Mouse (Mus musculus): Measurements from ENCODE around the gene Dennd2c. TPM values are rescaled to one million over a fixed set of nuclear protein-coding genes. Genes with fewer than 3 reads are reported as not detected.

Gene Dennd2c
- polyA plus RNA-seq, 1 experiment from 2014 or later = 7.8 TPM

DNA sequence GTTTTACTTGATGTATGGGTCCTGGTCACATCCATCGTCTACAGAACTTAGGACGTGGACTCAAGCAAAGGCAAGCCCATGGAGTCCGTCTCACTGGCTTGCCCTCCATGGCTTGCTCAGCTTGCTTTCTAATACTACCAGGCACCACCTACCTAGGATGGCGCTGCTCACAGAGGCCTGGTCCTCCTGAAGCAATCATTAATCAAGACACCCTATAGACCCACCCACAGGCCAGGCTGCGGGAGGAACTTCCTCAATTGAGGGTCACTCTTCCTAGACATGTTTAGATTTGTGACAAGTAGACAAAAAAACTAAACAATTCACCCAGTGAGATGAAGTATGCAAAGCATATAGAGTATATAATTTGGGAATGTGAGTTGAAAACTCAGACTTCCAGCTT, 9.8 kb downstream of the Dennd2c start:
- peaks cover 2% of the 10 kb centered on the region; the same call in 1 of the 2 replicates for H3K27me3 ChIP-seq
- H3K4me1 ChIP-seq (replicated peaks) = peaks cover 41% of the 10 kb centered on the region
- WGBS (ENCODE audit: insufficient replicate concordance) = 52% methylated on average over 5 of the region's 5 CpGs

DNA sequence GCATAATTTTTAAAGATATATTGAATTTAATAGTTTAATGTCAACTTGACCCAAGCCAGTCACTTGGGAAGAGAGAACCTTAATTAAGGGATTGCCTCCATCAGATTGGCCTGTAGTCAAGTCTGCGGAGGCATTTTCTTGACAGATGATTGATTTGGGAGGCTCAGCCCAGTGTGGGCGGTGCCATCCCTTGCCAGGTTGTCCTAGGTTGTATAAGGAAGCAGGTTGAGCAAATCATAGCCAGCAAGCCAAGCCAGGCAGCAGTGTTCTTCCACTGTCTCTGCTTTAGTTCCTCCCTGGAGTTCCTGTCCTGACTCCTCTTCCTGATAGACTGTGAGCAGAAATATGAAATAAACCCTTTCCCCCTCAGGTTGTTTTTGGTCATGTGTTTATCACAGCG, 21.2 kb downstream of the Dennd2c start:
- WGBS (ENCODE audit: insufficient replicate concordance) = 69% methylated on average over 3 of the region's 3 CpGs
- Histone ChIP-seq H3K36me3 (replicated peaks) (no peaks in the 10 kb centered on the region), H3K27ac (replicated peaks) (no peak overlapping the region), H3K9me3 (replicated peaks) (0 out of 2 replicates have a peak, but pooled peaks cover 2% of the 10 kb centered on the region), H3K4me1 (replicated peaks) (peaks cover 50% of the 10 kb centered on the region), H3K4me2 (no peak overlapping the region), H3K9ac (no peak overlapping the region), H3K27me3 (no peaks in the 10 kb centered on the region), H3K4me3 (replicated peaks) (no peak overlapping the region)
- no peak for ATAC-seq (ENCODE audit: insufficient read depth)

More for the DNA sequence above, 9.8 kb downstream of the Dennd2c start:
- no peak for ATAC-seq (ENCODE audit: insufficient read depth)
- H3K4me3 ChIP-seq (replicated peaks) = no peak overlapping the region
- no peaks in the 10 kb centered on the region; the same call in 1 of the 2 replicates for H3K36me3 ChIP-seq (replicated peaks)
- H3K9me3 ChIP-seq (replicated peaks) = no peaks in the 10 kb centered on the region
- H3K4me2 ChIP-seq = no peak overlapping the region
- no peak overlapping the region for H3K27ac ChIP-seq (replicated peaks)
- H3K9ac ChIP-seq = no peak overlapping the region

DNA sequence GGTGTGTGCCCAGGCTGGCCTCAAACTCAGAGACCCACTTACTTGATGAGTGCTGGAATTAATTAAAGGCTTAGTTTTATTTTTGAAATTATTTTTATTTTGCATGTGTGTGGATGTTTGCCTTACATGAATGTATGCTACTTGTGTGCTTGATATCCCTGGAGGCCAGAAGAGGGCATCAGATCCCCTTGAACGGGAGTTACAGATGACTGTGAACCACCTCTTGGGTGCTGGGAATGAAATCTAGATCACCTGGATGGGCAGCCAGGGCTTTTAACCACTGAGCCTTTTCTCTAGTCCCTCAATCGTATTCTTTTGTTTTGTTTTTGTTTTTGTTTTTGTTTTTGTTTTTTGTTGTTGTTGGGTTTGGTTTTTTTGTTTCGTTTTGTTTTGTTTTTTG, 23.7 kb downstream of the Dennd2c start:
- no peak overlapping the region for H3K9ac ChIP-seq
- no peak overlapping the region for H3K4me3 ChIP-seq (replicated peaks)
- no peak overlapping the region for H3K27ac ChIP-seq (replicated peaks)
- ATAC-seq (ENCODE audit: insufficient read depth) = no peak
- 0 out of 2 replicates have a peak, but pooled peaks cover 2% of the 10 kb centered on the region for H3K9me3 ChIP-seq (replicated peaks)
- H3K4me2 ChIP-seq = no peak overlapping the region
- peaks cover 62% of the 10 kb centered on the region for H3K4me1 ChIP-seq (replicated peaks)
- no peaks in the 10 kb centered on the region for H3K36me3 ChIP-seq (replicated peaks)
- 81% methylated on average over 3 of the region's 3 CpGs for WGBS (ENCODE audit: insufficient replicate concordance)
- H3K27me3 ChIP-seq = no peaks in the 10 kb centered on the region

DNA sequence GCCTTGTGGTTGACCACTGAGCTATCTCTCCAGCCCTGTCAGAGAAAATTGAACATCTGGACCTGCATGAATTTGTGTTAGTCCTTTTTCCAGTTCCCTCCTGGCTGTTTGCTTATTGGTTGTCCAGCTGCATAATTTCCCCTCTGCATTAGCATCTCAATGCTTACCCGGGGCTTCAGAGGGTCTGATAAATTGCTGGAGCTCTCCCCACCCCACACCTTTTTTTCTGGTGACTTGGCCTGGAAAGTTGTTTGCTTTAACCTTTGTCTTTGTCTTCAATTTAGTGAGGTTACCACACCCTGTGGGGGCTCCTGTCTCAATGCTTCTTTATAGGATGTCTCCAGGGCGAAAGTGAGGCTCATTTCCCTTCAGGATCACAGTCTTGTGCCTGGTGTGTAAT, 24.8 kb downstream of the Dennd2c start:
- Histone ChIP-seq H3K36me3 (replicated peaks) (peaks cover 9% of the 10 kb centered on the region), H3K27me3 (no peaks in the 10 kb centered on the region), H3K4me2 (no peak overlapping the region), H3K9me3 (replicated peaks) (0 out of 2 replicates have a peak, but pooled peaks cover 2% of the 10 kb centered on the region), H3K9ac (no peak overlapping the region), H3K4me3 (replicated peaks) (no peak overlapping the region), H3K4me1 (replicated peaks) (peaks cover 66% of the 10 kb centered on the region), H3K27ac (replicated peaks) (peak overlapping the region; percentile 99)
- WGBS (ENCODE audit: insufficient replicate concordance) = 65% methylated on average over 2 of the region's 2 CpGs
- ATAC-seq (ENCODE audit: insufficient read depth) = no peak

DNA sequence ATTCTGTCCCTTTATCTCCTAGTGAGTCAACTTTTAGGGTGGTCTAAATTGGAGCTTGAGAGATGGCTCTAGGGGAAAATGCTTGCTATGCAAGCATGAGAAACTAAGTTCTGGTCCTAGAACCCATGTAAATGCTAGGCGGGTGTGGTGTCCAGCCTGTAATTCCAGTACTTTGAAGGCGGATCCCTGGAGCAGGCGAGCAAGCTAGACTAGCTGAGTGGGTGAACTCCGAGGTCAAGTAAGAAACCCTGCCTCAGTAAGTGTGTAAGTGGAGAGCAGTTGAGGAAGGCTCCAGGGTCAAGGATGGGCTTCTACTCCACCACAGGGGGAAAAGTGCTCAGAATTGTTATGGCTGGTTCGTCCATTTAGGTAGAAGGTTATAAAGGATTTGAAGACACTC, 25.3 kb downstream of the Dennd2c start:
- 79% methylated on average over 5 of the region's 5 CpGs for WGBS (ENCODE audit: insufficient replicate concordance)

DNA sequence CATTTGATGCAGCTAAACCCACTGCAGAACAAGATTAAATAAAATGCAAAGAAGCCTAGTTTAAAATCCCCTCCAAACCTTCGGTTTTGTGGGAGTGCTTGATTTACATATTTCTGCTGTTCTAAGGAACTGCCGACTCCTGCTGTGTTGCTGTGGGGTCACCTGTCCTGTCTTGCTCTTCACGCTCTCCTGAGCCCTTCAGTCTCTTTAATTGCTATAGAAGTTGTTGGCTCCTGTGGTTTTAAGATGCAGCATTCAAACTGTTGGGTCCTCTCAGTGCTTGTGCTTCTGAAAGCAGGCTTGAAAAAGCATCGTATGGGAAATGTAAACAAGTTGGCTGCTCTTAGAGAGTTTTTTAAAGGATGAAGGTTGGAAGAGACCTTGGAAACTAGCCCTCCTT, 25.8 kb downstream of the Dennd2c start:
- ATAC-seq (ENCODE audit: insufficient read depth) = no peak
- WGBS (ENCODE audit: insufficient replicate concordance) = 60% methylated on average over 4 of the region's 4 CpGs
- Histone ChIP-seq H3K4me3 (replicated peaks) (no peak overlapping the region), H3K4me1 (replicated peaks) (peaks cover 69% of the 10 kb centered on the region), H3K4me2 (peak overlapping the region; percentile 73; the same call in 1 of the 2 replicates), H3K36me3 (replicated peaks) (peaks cover 20% of the 10 kb centered on the region), H3K27ac (replicated peaks) (peak overlapping the region; percentile 99), H3K9ac (peak overlapping the region; percentile 10; the same call in 1 of the 2 replicates), H3K9me3 (replicated peaks) (0 out of 2 replicates have a peak, but pooled peaks cover 2% of the 10 kb centered on the region), H3K27me3 (no peaks in the 10 kb centered on the region)

More for the DNA sequence above, 25.3 kb downstream of the Dennd2c start:
- peaks cover 15% of the 10 kb centered on the region for H3K36me3 ChIP-seq (replicated peaks)
- peaks cover 72% of the 10 kb centered on the region for H3K4me1 ChIP-seq (replicated peaks)
- ATAC-seq (ENCODE audit: insufficient read depth) = no peak
- 0 out of 2 replicates have a peak, but pooled peaks cover 2% of the 10 kb centered on the region for H3K9me3 ChIP-seq (replicated peaks)
- no peak overlapping the region for H3K9ac ChIP-seq
- H3K27me3 ChIP-seq = no peaks in the 10 kb centered on the region
- peak overlapping the region; percentile 99 for H3K27ac ChIP-seq (replicated peaks)
- no peak overlapping the region for H3K4me2 ChIP-seq
- no peak overlapping the region for H3K4me3 ChIP-seq (replicated peaks)

DNA sequence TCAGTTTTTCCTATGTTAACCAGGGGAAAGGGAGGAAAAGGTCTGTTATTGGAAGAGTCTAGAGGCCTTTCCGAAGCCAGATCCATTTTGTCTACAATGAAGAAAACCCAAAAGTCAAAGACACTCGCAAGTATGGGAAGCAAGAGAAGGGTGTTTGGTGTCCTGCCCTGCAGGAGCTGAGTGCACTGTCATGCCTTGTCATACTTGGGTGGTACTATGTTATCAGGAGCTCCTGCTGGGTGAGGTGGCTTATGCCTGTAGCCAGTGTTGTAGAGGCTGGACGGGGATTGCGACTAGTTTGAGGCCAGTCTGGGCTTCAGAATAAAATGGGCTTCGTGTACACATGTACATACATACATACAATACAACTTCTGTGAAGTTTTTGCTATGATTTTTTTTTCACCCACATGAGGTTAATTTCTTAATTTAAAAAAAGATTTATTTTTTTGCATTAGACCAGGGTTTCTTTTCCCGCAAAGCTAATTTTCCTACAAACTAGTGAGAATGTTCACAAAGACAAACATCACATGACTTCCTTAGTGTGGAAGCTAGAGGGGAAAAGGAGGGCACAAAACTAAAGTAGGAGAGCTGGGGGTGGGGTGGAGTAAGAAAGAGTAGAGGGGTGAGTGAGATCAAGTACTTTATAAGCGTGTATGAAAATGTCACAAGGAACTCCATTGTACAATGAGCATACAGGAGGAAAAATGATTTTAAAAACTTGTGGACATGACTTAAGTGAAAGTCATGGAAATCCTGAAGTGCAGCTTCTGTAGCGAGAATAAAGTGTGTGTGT, 27.2 kb downstream of the Dennd2c start:
- peak overlapping the region; percentile 99 for H3K27ac ChIP-seq (replicated peaks)
- H3K9me3 ChIP-seq (replicated peaks) = 0 out of 2 replicates have a peak, but pooled peaks cover 2% of the 10 kb centered on the region
- peak overlapping the region; percentile 47 for H3K9ac ChIP-seq
- ATAC-seq (ENCODE audit: insufficient read depth) = peak; percentile 93
- peaks cover 29% of the 10 kb centered on the region for H3K36me3 ChIP-seq (replicated peaks)
- H3K27me3 ChIP-seq = no peaks in the 10 kb centered on the region
- H3K4me2 ChIP-seq = peak overlapping the region; percentile 73
- H3K4me3 ChIP-seq (replicated peaks) = peak overlapping the region; percentile 60
- WGBS (ENCODE audit: insufficient replicate concordance) = 12% methylated on average over 8 of the region's 8 CpGs
- H3K4me1 ChIP-seq (replicated peaks) = peaks cover 59% of the 10 kb centered on the region

DNA sequence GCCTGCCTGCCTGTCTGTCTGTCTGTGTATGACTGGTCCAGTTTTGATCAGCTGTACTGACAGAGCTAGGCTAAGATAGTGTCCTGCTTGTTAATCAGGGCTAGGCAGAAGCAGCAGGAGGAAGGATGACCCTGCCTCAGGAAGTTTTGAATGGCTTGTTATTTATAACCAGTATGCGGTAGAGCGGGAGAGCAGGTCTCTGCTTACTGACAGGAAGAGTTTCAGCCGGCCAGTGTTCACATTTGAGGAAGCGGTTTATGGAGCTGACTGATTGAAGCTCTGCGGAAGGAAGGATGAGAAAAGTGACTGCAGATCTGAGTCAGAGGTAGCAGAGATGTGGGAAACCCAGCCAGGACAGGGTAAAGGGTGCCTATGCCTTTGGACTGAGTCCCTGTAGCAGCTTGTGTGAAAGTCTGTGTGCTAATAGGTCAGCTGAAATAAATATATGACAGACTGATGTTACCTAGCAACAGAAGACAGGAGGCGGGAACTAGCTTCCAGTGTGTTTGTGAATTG, 27.9 kb downstream of the Dennd2c start:
- peak overlapping the region; percentile 60 for H3K4me3 ChIP-seq (replicated peaks)
- H3K4me1 ChIP-seq (replicated peaks) = peaks cover 56% of the 10 kb centered on the region
- peak overlapping the region; percentile 73 for H3K4me2 ChIP-seq
- H3K27ac ChIP-seq (replicated peaks) = peak overlapping the region; percentile 99
- no peaks in the 10 kb centered on the region for H3K27me3 ChIP-seq
- peak; percentile 93 for ATAC-seq (ENCODE audit: insufficient read depth)
- 17% methylated on average over 6 of the region's 6 CpGs for WGBS (ENCODE audit: insufficient replicate concordance)
- peaks cover 29% of the 10 kb centered on the region for H3K36me3 ChIP-seq (replicated peaks)
- peak overlapping the region; percentile 66 for H3K9ac ChIP-seq
- H3K9me3 ChIP-seq (replicated peaks) = 0 out of 2 replicates have a peak, but pooled peaks cover 2% of the 10 kb centered on the region

DNA sequence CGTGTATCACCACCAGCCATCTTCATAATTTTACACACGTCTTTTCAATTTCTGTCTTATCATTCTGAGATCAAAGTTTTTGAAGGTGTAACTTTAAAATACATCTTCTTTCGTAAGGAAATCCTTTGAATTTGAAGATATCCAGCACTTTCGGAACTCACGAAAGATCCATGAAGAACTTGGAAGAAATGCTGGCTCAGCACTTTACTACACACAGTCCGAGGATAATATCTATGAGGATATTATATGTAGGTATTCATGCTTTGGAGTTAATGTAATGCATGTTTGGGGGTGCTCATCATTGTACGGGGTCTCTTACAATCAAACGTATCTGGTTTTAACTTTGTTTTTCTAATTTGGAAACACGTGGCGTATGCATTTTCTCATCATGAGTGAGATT, 30.7 kb downstream of the Dennd2c start:
- H3K27me3 ChIP-seq = no peaks in the 10 kb centered on the region
- peaks cover 48% of the 10 kb centered on the region for H3K36me3 ChIP-seq (replicated peaks)
- no peak for ATAC-seq (ENCODE audit: insufficient read depth)
- no peaks in the 10 kb centered on the region for H3K9me3 ChIP-seq (replicated peaks)
- H3K27ac ChIP-seq (replicated peaks) = 0 out of 2 replicates have a peak overlapping the region, but pooled peaks have one; percentile 19
- no peak overlapping the region for H3K9ac ChIP-seq
- H3K4me3 ChIP-seq (replicated peaks) = 0 out of 2 replicates have a peak overlapping the region, but pooled peaks have one; percentile 60
- H3K4me1 ChIP-seq (replicated peaks) = peaks cover 44% of the 10 kb centered on the region
- WGBS (ENCODE audit: insufficient replicate concordance) = 86% methylated on average over 10 of the region's 10 CpGs
- peak overlapping the region; percentile 73 for H3K4me2 ChIP-seq

DNA sequence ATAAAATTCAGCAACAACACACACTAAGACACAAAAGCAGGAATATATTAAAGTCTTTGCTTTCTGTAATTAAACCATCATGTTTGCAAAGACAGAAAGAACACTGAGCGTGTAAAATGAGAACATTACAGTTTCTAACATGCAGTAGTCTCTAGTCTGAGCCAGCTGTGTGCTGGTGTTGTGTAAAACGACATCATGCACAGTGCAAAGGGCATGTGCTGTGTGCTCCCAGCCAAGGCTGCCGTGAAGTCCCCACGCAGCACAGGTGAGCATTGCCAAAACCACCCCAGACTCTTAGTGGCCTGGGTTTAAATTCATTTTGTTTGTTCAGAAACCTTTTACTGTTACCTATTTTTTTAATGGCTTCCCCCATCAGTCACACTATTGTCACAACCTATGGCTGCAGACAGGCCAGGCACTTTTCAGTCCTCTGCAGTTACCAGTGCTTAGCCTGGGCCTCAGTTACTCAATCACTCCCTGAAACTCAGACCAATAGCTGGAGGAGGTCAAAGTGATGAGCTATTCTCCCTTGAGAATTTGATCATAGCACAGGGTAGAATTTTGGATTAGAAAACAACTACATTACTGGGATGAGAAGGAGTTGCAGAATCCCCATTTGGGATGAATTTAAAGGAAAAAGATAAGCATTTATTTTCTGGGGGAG, 34.1 kb downstream of the Dennd2c start:
- 80% methylated on average over 4 of the region's 4 CpGs for WGBS (ENCODE audit: insufficient replicate concordance)
- Histone ChIP-seq H3K36me3 (replicated peaks) (peaks cover 64% of the 10 kb centered on the region), H3K27me3 (no peaks in the 10 kb centered on the region), H3K4me1 (replicated peaks) (peaks cover 46% of the 10 kb centered on the region), H3K9me3 (replicated peaks) (no peaks in the 10 kb centered on the region), H3K4me3 (replicated peaks) (no peak overlapping the region), H3K27ac (replicated peaks) (no peak overlapping the region), H3K9ac (no peak overlapping the region), H3K4me2 (no peak overlapping the region)
- ATAC-seq (ENCODE audit: insufficient read depth) = no peak

DNA sequence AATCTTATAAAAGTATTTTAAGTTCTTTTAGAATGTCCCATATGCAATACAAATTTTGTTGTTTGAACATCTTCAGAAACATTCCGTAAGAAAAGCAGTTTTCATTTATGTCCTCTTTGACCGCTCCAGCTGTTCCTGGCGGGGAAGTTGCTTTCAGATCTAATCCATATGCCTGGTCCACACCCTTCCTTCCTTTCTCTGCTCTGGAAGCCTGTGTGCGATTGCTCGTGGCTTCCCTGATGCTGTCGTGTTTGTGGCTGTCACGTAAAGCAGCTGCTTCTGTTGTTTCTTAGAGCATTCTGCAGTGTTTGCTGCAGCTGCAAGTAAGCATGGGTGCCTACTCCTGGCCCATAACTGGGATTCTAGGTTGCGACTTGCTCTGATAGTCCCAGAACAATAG, 36.6 kb downstream of the Dennd2c start:
- H3K27me3 ChIP-seq = no peaks in the 10 kb centered on the region
- 27% methylated on average over 8 of the region's 8 CpGs for WGBS (ENCODE audit: insufficient replicate concordance)
- H3K36me3 ChIP-seq (replicated peaks) = peaks cover 59% of the 10 kb centered on the region
- no peaks in the 10 kb centered on the region for H3K9me3 ChIP-seq (replicated peaks)
- H3K4me1 ChIP-seq (replicated peaks) = peaks cover 40% of the 10 kb centered on the region
- ATAC-seq (ENCODE audit: insufficient read depth) = no peak
- H3K27ac ChIP-seq (replicated peaks) = peak overlapping the region; percentile 78
- no peak overlapping the region for H3K9ac ChIP-seq
- no peak overlapping the region for H3K4me3 ChIP-seq (replicated peaks)
- peak overlapping the region; percentile 66 for H3K4me2 ChIP-seq

Measured in liver, embryonic 15.5 days (tissue).